Mouse (Mus musculus) CH12.LX (cell line): ENCODE measurements around the gene Gamt. TPM values are rescaled to one million over a fixed set of nuclear protein-coding genes. Genes with fewer than 3 reads are reported as not detected.
A peak's percentile ranks its signal among the peaks of the same experiment; 100 is the strongest.

ENCODE experiments used
- DNase-seq: peaks from one replicate; pipeline ENCODE4 v3.0.0-alpha.2; 2013; ENCODE audit errors: extremely low read depth
- H3K27ac ChIP-seq: 2 replicates; pipeline ENCODE4 v1.5.1; 2012; ENCODE audit warnings: low read depth, mild to moderate bottlenecking, control low read depth, moderate library complexity; ENCODE audit not compliant: insufficient read depth
- H3K27me3 ChIP-seq: replicated peaks from 2 replicates; pipeline ENCODE3; 2012; ENCODE audit warnings: inconsistent platforms
- H3K36me3 ChIP-seq, 2 experiments: replicated peaks in 1 of 2; 2 replicates each; pipeline versions ENCODE3 to v1.6.1; 2012; ENCODE audit warnings: inconsistent platforms in 1 of 2, low read length in 1 of 2, mild to moderate bottlenecking in 1 of 2, mixed read lengths in 1 of 2, moderate library complexity in 1 of 2; ENCODE audit not compliant: control insufficient read depth in 1 of 2, insufficient read depth in 1 of 2
- H3K4me1 ChIP-seq, 2 experiments: 2 replicates each; pipeline ENCODE4 v1.6.1; 2012; ENCODE audit warnings: inconsistent platforms in 1 of 2, moderate library complexity in 1 of 2; ENCODE audit not compliant: insufficient read depth in 2 of 2, control insufficient read depth in 1 of 2
- H3K4me2 ChIP-seq: 2 replicates; pipeline ENCODE4 v1.6.1; 2012; ENCODE audit warnings: low read depth, mild to moderate bottlenecking, control low read depth; ENCODE audit not compliant: poor library complexity, insufficient read depth, severe bottlenecking
- H3K4me3 ChIP-seq, 3 experiments: fragments of 150-350 bp in 1 of 3; sonication (generic) in 1 of 3; replicated peaks in 1 of 3; 2 replicates each; pipeline versions ENCODE3 to v1.5.1; 2011 to 2012; ENCODE audit warnings: low read depth in 2 of 3, low read length in 2 of 3, mild to moderate bottlenecking in 2 of 3, moderate library complexity in 2 of 3, control low read depth in 1 of 3, improper control_type of control experiment in 1 of 3, inconsistent platforms in 1 of 3, mixed read lengths in 1 of 3; ENCODE audit not compliant: poor library complexity in 1 of 3
- H3K79me2 ChIP-seq: replicated peaks from 2 replicates; pipeline ENCODE4 v1.6.1; 2012; ENCODE audit warnings: mild to moderate bottlenecking, moderate library complexity; ENCODE audit not compliant: control insufficient read depth, poor library complexity, insufficient read depth, severe bottlenecking; ENCODE audit errors: extremely low read depth
- H3K9ac ChIP-seq: 2 replicates; pipeline ENCODE4 v1.6.1; 2012; ENCODE audit warnings: low read depth, mild to moderate bottlenecking, control low read depth, moderate library complexity; ENCODE audit not compliant: insufficient read depth
- H3K9me3 ChIP-seq: replicated peaks from 2 replicates; pipeline ENCODE3; 2012; ENCODE audit warnings: low read length, inconsistent platforms, mixed read lengths
- BHLHE40 ChIP-seq: IDR thresholded peaks from 2 replicates; pipeline ENCODE4 v1.6.1; 2011; ENCODE audit warnings: mild to moderate bottlenecking, low read depth, low read length, improper control_type of control experiment
- CHD1 ChIP-seq: IDR thresholded peaks from 2 replicates; pipeline ENCODE4 v1.6.1; 2012; ENCODE audit warnings: low read depth, low read length, improper control_type of control experiment, inconsistent platforms
- CHD2 ChIP-seq: IDR thresholded peaks from 2 replicates; pipeline ENCODE4 v1.6.1; 2011; ENCODE audit warnings: low read length, improper control_type of control experiment
- CTCF ChIP-seq, 2 experiments: IDR thresholded peaks in 1 of 2; conservative IDR thresholded peaks in 1 of 2; 2 replicates each; pipeline ENCODE4 v1.5.1; 2011 to 2012; ENCODE audit warnings: low read depth in 2 of 2, low read length in 2 of 2, improper control_type of control experiment in 1 of 2, inconsistent platforms in 1 of 2, mild to moderate bottlenecking in 1 of 2, moderate library complexity in 1 of 2
- E2F4 ChIP-seq: IDR thresholded peaks from 2 replicates; pipeline ENCODE4 v1.6.1; 2011; ENCODE audit warnings: low read depth, low read length, improper control_type of control experiment; ENCODE audit not compliant: insufficient replicate concordance
- ELF1 ChIP-seq: IDR thresholded peaks from 2 replicates; pipeline ENCODE4 v1.6.1; 2014; ENCODE audit warnings: low read depth, mild to moderate bottlenecking, inconsistent platforms, low read length, improper control_type of control experiment
- EP300 ChIP-seq: IDR thresholded peaks from 2 replicates; pipeline ENCODE4 v1.6.1; 2011; ENCODE audit warnings: low read length, improper control_type of control experiment
- GABPA ChIP-seq: IDR thresholded peaks from 2 replicates; pipeline ENCODE4 v1.6.1; 2012; ENCODE audit warnings: low read depth, low read length, improper control_type of control experiment, inconsistent platforms; ENCODE audit not compliant: insufficient replicate concordance
- IRF4 ChIP-seq: IDR thresholded peaks from 2 replicates; pipeline ENCODE4 v1.6.1; 2014; ENCODE audit warnings: low read depth, mild to moderate bottlenecking, inconsistent platforms, low read length, improper control_type of control experiment
- JUN ChIP-seq: IDR thresholded peaks from 2 replicates; pipeline ENCODE4 v1.6.1; 2011; ENCODE audit warnings: low read depth, mild to moderate bottlenecking, low read length, improper control_type of control experiment, moderate library complexity; ENCODE audit not compliant: insufficient read depth
- KAT2A ChIP-seq: IDR thresholded peaks from 2 replicates; pipeline ENCODE4 v1.6.1; 2012; ENCODE audit warnings: low read length, improper control_type of control experiment, inconsistent platforms; ENCODE audit not compliant: insufficient replicate concordance
- MAX ChIP-seq: IDR thresholded peaks from 2 replicates; pipeline ENCODE4 v1.6.1; 2011; ENCODE audit warnings: low read length, improper control_type of control experiment
- MEF2A ChIP-seq: IDR thresholded peaks from 2 replicates; pipeline ENCODE4 v1.6.1; 2014; ENCODE audit warnings: low read depth, mild to moderate bottlenecking, inconsistent platforms, low read length, improper control_type of control experiment, borderline replicate concordance
- MYC ChIP-seq: IDR thresholded peaks from 2 replicates; pipeline ENCODE4 v1.6.1; 2011; ENCODE audit warnings: low read depth, mild to moderate bottlenecking, improper control_type of control experiment, low read length
- NELFE ChIP-seq: IDR thresholded peaks from 2 replicates; pipeline ENCODE4 v1.6.1; 2011; ENCODE audit warnings: low read depth, low read length, improper control_type of control experiment
- NRF1 ChIP-seq: IDR thresholded peaks from 2 replicates; pipeline ENCODE4 v1.6.1; 2014; ENCODE audit warnings: low read depth, mild to moderate bottlenecking, inconsistent platforms, low read length, improper control_type of control experiment, moderate library complexity
- PAX5 ChIP-seq: IDR thresholded peaks from 2 replicates; pipeline ENCODE4 v1.6.1; 2012; ENCODE audit warnings: low read length, inconsistent platforms, mixed read lengths
- POLR2A ChIP-seq: IDR thresholded peaks from 2 replicates; pipeline ENCODE4 v1.6.1; 2011; ENCODE audit warnings: low read depth, mild to moderate bottlenecking, improper control_type of control experiment, low read length
- POLR2AphosphoS2 ChIP-seq: IDR thresholded peaks from 2 replicates; pipeline ENCODE4 v1.6.1; 2011; ENCODE audit warnings: low read depth, low read length, improper control_type of control experiment
- RCOR1 ChIP-seq: conservative IDR thresholded peaks from 2 replicates; pipeline ENCODE4 v1.6.1; 2012; ENCODE audit warnings: low read depth, mild to moderate bottlenecking, inconsistent platforms, low read length, improper control_type of control experiment
- TCF12 ChIP-seq: IDR thresholded peaks from 2 replicates; pipeline ENCODE4 v1.6.1; 2014; ENCODE audit warnings: low read depth, mild to moderate bottlenecking, inconsistent platforms, low read length, improper control_type of control experiment
- UBTF ChIP-seq: IDR thresholded peaks from 2 replicates; pipeline ENCODE4 v1.6.1; 2012; ENCODE audit warnings: low read depth, mild to moderate bottlenecking, inconsistent platforms, low read length, improper control_type of control experiment, moderate library complexity
- USF2 ChIP-seq: conservative IDR thresholded peaks from 2 replicates; pipeline ENCODE4 v1.6.1; 2011; ENCODE audit warnings: low read depth, low read length, improper control_type of control experiment
- ZKSCAN1 ChIP-seq: IDR thresholded peaks from 2 replicates; pipeline ENCODE4 v1.6.1; 2012; ENCODE audit warnings: low read depth, inconsistent platforms, low read length, improper control_type of control experiment, borderline replicate concordance
- ZMIZ1 ChIP-seq: IDR thresholded peaks from 2 replicates; pipeline ENCODE4 v1.6.1; 2012; ENCODE audit warnings: low read depth, mild to moderate bottlenecking, inconsistent platforms, low read length, improper control_type of control experiment
- dilution Hi-C: fragments of 300-500 bp; cut with MboI; formaldehyde crosslinking; loops from 2 replicates; pipeline ENCODE4 v1.14.3; 2020; ENCODE audit warnings: low sequenced_read_pairs; ENCODE audit not compliant: extremely low pct_unique_long_range_greater_than_20kb, extremely low pct_ligation_motif_present
- in situ Hi-C: fragments of 300-500 bp; cut with MboI; formaldehyde crosslinking; loops from 3 replicates; pipeline ENCODE4 v1.14.3; 2019; ENCODE audit warnings: low sequenced_read_pairs, low pct_ligation_motif_present, low pct_unique_long_range_greater_than_20kb, mixed read lengths
- polyA plus RNA-seq: library from polyadenylated mRNA; unstranded; fragments of >175 nt; gene quantifications from 2 replicates; pipeline ENCODE4 v1.2.1, GENCODE M21; 2012; ENCODE audit warnings: low read depth; ENCODE audit not compliant: insufficient read length
- total RNA-seq, 2 experiments: library from RNA; depleted of rRNA; stranded (reverse); fragments of 300-350 nt in 1 of 2; fragments of >200 nt in 1 of 2; gene quantifications; 2 replicates each; pipeline ENCODE4 v1.2.3; 2012 to 2014

The Gamt gene
- total and polyA plus RNA-seq, 3 experiments: 0.24 to 0.30 TPM; not detected in 1

GRCm38 (mm10) chr10:80295618-80296425 lies 35.0 kb upstream of the Gamt start, which contains the start of gene Apc2 (continued):
- TF ChIP-seq NRF1: no peak
- no peak for TF ChIP-seq GABPA
- TF ChIP-seq MYC: peak; percentile 38; the same call in 1 of the 2 replicates
- 0 out of 2 replicates have a peak, but pooled peaks have one; percentile 23 for TF ChIP-seq POLR2AphosphoS2
- 0 out of 2 replicates have a peak, but pooled peaks have one; percentile 24 for TF ChIP-seq TCF12
- no peak for TF ChIP-seq NELFE
- no peak for TF ChIP-seq ELF1
- no peak for TF ChIP-seq E2F4
- peak; percentile 26; the same call in 1 of the 2 replicates for TF ChIP-seq MAX
- TF ChIP-seq CTCF (conservative IDR thresholded peaks at IDR 0.05 in 1 of 2, IDR thresholded peaks at IDR 0.05 in 1 of 2; ENCODE audit: low read depth in 2 of 2, low read length in 2 of 2): peak in 1 of 2 experiments; percentile 74; a peak in 2 of 4 replicates
- no peak for TF ChIP-seq CHD1
- 0 out of 2 replicates have a peak, but pooled peaks have one; percentile 8 for TF ChIP-seq USF2
- TF ChIP-seq KAT2A: no peak
- TF ChIP-seq UBTF: no peak
- no peak for TF ChIP-seq RCOR1
- no peak for TF ChIP-seq EP300
- TF ChIP-seq IRF4: no peak; the same call in 1 of the 2 replicates
- TF ChIP-seq PAX5: no peak
- TF ChIP-seq CHD2: peak; percentile 59; the same call in 1 of the 2 replicates
- TF ChIP-seq ZKSCAN1: no peak
- TF ChIP-seq JUN: no peak

DNA sequence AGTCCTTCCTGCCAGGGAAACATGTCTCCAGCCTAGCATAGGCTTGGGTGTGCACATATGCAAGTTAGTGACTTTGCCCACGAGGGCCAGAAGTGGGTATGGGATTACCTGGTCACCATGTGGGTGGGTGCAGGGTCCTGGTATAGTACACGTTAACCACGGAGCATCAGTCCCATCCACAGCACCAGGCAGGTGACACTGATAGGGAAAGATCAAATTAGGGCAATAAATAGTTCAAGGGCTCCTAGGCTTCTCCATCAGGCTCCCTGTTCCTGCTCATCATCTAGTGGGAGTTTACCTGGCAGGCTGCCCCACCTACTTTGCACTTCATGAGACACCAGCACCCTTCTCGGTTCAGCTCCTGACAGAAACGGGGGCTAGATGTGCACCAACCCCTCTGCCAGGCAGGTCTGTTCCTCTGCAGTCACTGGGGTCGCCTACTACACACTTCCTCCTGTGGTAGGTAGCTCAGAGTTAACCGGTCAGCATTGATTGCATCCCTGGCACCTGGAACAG lies 34.0 kb upstream of the Gamt start:
- Histone ChIP-seq H3K9ac (no peak overlapping the region), H3K79me2 (peaks cover 17% of the 10 kb centered on the region), H3K36me3 (peaks cover 18 to 29% of the 10 kb centered on the region in 2 experiments), H3K27me3 (peaks cover 12% of the 10 kb centered on the region)
- peak; percentile 54; the same call in 1 of the 2 replicates for TF ChIP-seq ZMIZ1
- TF ChIP-seq BHLHE40: no peak
- TF ChIP-seq MEF2A: no peak
- peak; percentile 33; the same call in 1 of the 2 replicates for TF ChIP-seq NELFE
- TF ChIP-seq POLR2A: peak; percentile 67
- TF ChIP-seq TCF12: no peak
- 0 out of 2 replicates have a peak, but pooled peaks have one; percentile 16 for TF ChIP-seq ELF1
- TF ChIP-seq JUN: no peak
- TF ChIP-seq UBTF: no peak
- TF ChIP-seq POLR2AphosphoS2: peak; percentile 98
- TF ChIP-seq E2F4: no peak
- TF ChIP-seq EP300: no peak
- TF ChIP-seq, all 38 proteins: peak for 5
- Histone ChIP-seq H3K9me3 (no peaks in the 10 kb centered on the region), H3K4me1 (peaks cover 8 to 33% of the 10 kb centered on the region in 2 experiments; a peak in 3 of 4 replicates), H3K27ac (no peak overlapping the region), H3K4me2 (no peak overlapping the region), H3K4me3 (no peak overlapping the region)
- dilution Hi-C loops: no loop called here
- in situ Hi-C loops: no loop called here
- DNase-seq: no peak
